Mouse (Mus musculus) liver, postnatal 0 days (tissue): Measurements from ENCODE around the gene Reep6.

Source experiments
- CTCF ChIP-seq: sonication (generic); IDR thresholded peaks from 2 replicates; pipeline ENCODE4 v1.5.1; 2016; ENCODE audit warnings: antibody characterized with exemption, low read depth
- EP300 ChIP-seq: IDR thresholded peaks from 2 replicates; pipeline ENCODE4 v1.6.1; 2016; ENCODE audit warnings: antibody characterized with exemption, low read depth, mild to moderate bottlenecking

- TF ChIP-seq CTCF (peak; percentile 98), EP300 (0 out of 2 replicates have a peak, but pooled peaks have one; percentile 5)
Observed at GRCm38 (mm10) chr10:80339941-80340750, 10.4 kb downstream of the Reep6 start.
